Mouse (Mus musculus) CD4-positive, CD25-positive, alpha-beta regulatory T cell, adult 9 weeks (primary cell): ENCODE measurements around the gene Mettl9. TPM values are rescaled to one million over a fixed set of nuclear protein-coding genes. Genes with fewer than 3 reads are reported as not detected.

ENCODE experiments used
- polyA plus RNA-seq: library from polyadenylated mRNA; unstranded; fragments of 100-300 nt; shearing (Covaris generic); gene quantifications from one replicate; pipeline ENCODE4 v1.2.1, GENCODE M21; 2017

The Mettl9 gene
- polyA plus RNA-seq, result 7.1 TPM

GRCm38 (mm10) chr7:121033856-121034652, at the start of gene Mettl9:
Mettl9 (plus strand) TSS chr7:121034445.

GRCm38 (mm10) chr7:121074281-121074680, 40.0 kb downstream of the Mettl9 start, which contains the start of gene Igsf6:
Igsf6 (minus strand) TSS chr7:121074572.

GRCm38 (mm10) chr7:121081350-121081749, 47.1 kb downstream of the Mettl9 start, which contains the start of gene Otoa:
Otoa (plus strand) TSS chr7:121081650.

Other genes starting within 250 kb of the Mettl9 start
- gene Gm5737, start 222.1 kb upstream of the Mettl9 start, polyA plus RNA-seq, result not detected
- gene Eef2k, start 191.6 kb upstream of the Mettl9 start, polyA plus RNA-seq, result 7.7 TPM
- gene Polr3e, start 116.7 kb upstream of the Mettl9 start, polyA plus RNA-seq, result 29.9 TPM
- gene Cdr2, start 52.1 kb upstream of the Mettl9 start, polyA plus RNA-seq, result 0.72 TPM
- gene Mfsd13b, start 51.9 kb upstream of the Mettl9 start, polyA plus RNA-seq, result 0.91 TPM
- gene Igsf6, start 40.1 kb downstream of the Mettl9 start, polyA plus RNA-seq, result 0.71 TPM
- gene Otoa, start 47.2 kb downstream of the Mettl9 start, polyA plus RNA-seq, result not detected